8 mouse cellular contexts compared by ENCODE assay signal in genomic region chr10:42632453-42633360, GRCm38 (mm10). TPM values are rescaled to one million over a fixed set of nuclear protein-coding genes. Genes with fewer than 3 reads are reported as not detected.
DNase-seq lines count a peak whose midpoint lies in the region; ATAC-seq and TF ChIP-seq lines count a peak whose summit lies in the region.

No protein-coding gene starts in this region.

- DNase-seq in adrenal gland, postnatal 14 days, result peak; percentile 33
- DNase-seq in adrenal gland, adult 18-20 months (ENCODE audit: low spot score in 2 of 2), result no peak
- no peak for DNase-seq in CH12.LX (ENCODE audit: extremely low read depth)
- DNase-seq in forebrain, embryonic 11.5 days (ENCODE audit: low spot score), result peak; percentile 79
- no peak for DNase-seq in layer of hippocampus, adult 11-12 months (ENCODE audit: low spot score)
- DNase-seq in testis, postnatal 14 days (ENCODE audit: low spot score), result no peak

- H3K9me3 ChIP-seq in CH12.LX (replicated peaks; ENCODE audit: low read length), result no peaks in the 10 kb centered on the region
- no peaks in the 10 kb centered on the region for H3K9me3 ChIP-seq in forebrain, embryonic 11.5 days (ENCODE audit: control insufficient read depth, low read length)
- no peaks in the 10 kb centered on the region for H3K9me3 ChIP-seq in intestine, postnatal 0 days (ENCODE audit: control insufficient read depth)
- no peaks in the 10 kb centered on the region for H3K9me3 ChIP-seq in midbrain, embryonic 12.5 days

- H3K27ac ChIP-seq in CH12.LX (ENCODE audit: insufficient read depth, low read depth), result no peak overlapping the region
- H3K27ac ChIP-seq in forebrain, embryonic 11.5 days (ENCODE audit: low read depth, low read length), result peak overlapping the region; percentile 97
- H3K27ac ChIP-seq in intestine, postnatal 0 days (ENCODE audit: low read depth, low read length), result no peak overlapping the region
- peak overlapping the region; percentile 76 for H3K27ac ChIP-seq in midbrain, embryonic 12.5 days (replicated peaks)

- no peaks in the 10 kb centered on the region for H3K79me2 ChIP-seq in CH12.LX (replicated peaks; ENCODE audit: control insufficient read depth, extremely low read depth, insufficient read depth, poor library complexity, severe bottlenecking)

- TF ChIP-seq POLR2A in CH12.LX (IDR thresholded peaks at IDR 0.05; ENCODE audit: low read depth, low read length), result no peak

- no peak for TF ChIP-seq RAD21 in CH12.LX (IDR thresholded peaks at IDR 0.05; ENCODE audit: low read depth, low read length)

- no peak for TF ChIP-seq EP300 in CH12.LX (IDR thresholded peaks at IDR 0.05; ENCODE audit: low read length)

- dilution Hi-C loops in CH12.LX (cut with MboI; ENCODE audit: extremely low pct_ligation_motif_present, extremely low pct_unique_long_range_greater_than_20kb, low sequenced_read_pairs), result no loop called here

- peak; percentile 51 for ATAC-seq in forebrain, embryonic 11.5 days (replicated peaks; ENCODE audit: low FRiP score)
- ATAC-seq in intestine, postnatal 0 days, result no peak
- peak; percentile 67 for ATAC-seq in midbrain, embryonic 12.5 days (ENCODE audit: low FRiP score, low read depth)

- no peak for TF ChIP-seq CTCF in CH12.LX (conservative IDR thresholded peaks at IDR 0.05 in 1 of 2, IDR thresholded peaks at IDR 0.05 in 1 of 2; ENCODE audit: low read depth in 2 of 2, low read length in 2 of 2)
- no peak for TF ChIP-seq CTCF in intestine, postnatal 0 days (IDR thresholded peaks at IDR 0.05; ENCODE audit: low read depth)

- no peaks in the 10 kb centered on the region for H3K27me3 ChIP-seq in CH12.LX (replicated peaks)
- peaks cover 3% of the 10 kb centered on the region; the same call in 1 of the 2 replicates for H3K27me3 ChIP-seq in forebrain, embryonic 11.5 days (ENCODE audit: control insufficient read depth, insufficient read depth, low read length)
- H3K27me3 ChIP-seq in intestine, postnatal 0 days (replicated peaks; ENCODE audit: control insufficient read depth, insufficient read depth, low read length), result peaks cover 100% of the 10 kb centered on the region
- H3K27me3 ChIP-seq in midbrain, embryonic 12.5 days, result peaks cover 93% of the 10 kb centered on the region

- H3K9ac ChIP-seq in CH12.LX (ENCODE audit: insufficient read depth, low read depth), result no peak overlapping the region
- H3K9ac ChIP-seq in forebrain, embryonic 11.5 days (ENCODE audit: low read length), result peak overlapping the region; percentile 65
- H3K9ac ChIP-seq in intestine, postnatal 0 days (ENCODE audit: low read depth, low read length), result no peak overlapping the region
- 0 out of 2 replicates have a peak overlapping the region, but pooled peaks have one; percentile 35 for H3K9ac ChIP-seq in midbrain, embryonic 12.5 days (replicated peaks)

- no peaks in the 10 kb centered on the region for H3K36me3 ChIP-seq in CH12.LX (replicated peaks in 1 of 2; ENCODE audit: control insufficient read depth in 1 of 2, insufficient read depth in 1 of 2, low read length in 1 of 2)
- no peaks in the 10 kb centered on the region for H3K36me3 ChIP-seq in forebrain, embryonic 11.5 days (ENCODE audit: control insufficient read depth, insufficient read depth, low read length)
- H3K36me3 ChIP-seq in intestine, postnatal 0 days (ENCODE audit: control insufficient read depth, insufficient read depth), result no peaks in the 10 kb centered on the region
- no peaks in the 10 kb centered on the region for H3K36me3 ChIP-seq in midbrain, embryonic 12.5 days

- peak overlapping the region; percentile 10; the same call in 1 of the 2 replicates for H3K4me2 ChIP-seq in CH12.LX (ENCODE audit: insufficient read depth, low read depth, poor library complexity, severe bottlenecking)
- peak overlapping the region; percentile 79 for H3K4me2 ChIP-seq in forebrain, embryonic 11.5 days (ENCODE audit: low read depth, low read length, severe bottlenecking)
- peak overlapping the region; percentile 73 for H3K4me2 ChIP-seq in intestine, postnatal 0 days (replicated peaks; ENCODE audit: low read depth)
- peak overlapping the region; percentile 52 for H3K4me2 ChIP-seq in midbrain, embryonic 12.5 days (replicated peaks)

- in situ Hi-C loops in CH12.LX (cut with MboI; ENCODE audit: low pct_ligation_motif_present, low pct_unique_long_range_greater_than_20kb, low sequenced_read_pairs), result loop anchor here (10.0 kb wide), 1 partner anchor 328 kb away; no protein-coding TSS in a partner anchor

- under 1% methylated on average over 39 of the region's 39 CpGs for WGBS in forebrain, embryonic 11.5 days
- WGBS in intestine, postnatal 0 days, result 2% methylated on average over 39 of the region's 39 CpGs
- WGBS in midbrain, embryonic 12.5 days, result under 1% methylated on average over 38 of the region's 39 CpGs

- H3K4me1 ChIP-seq in CH12.LX (ENCODE audit: control insufficient read depth in 1 of 2, insufficient read depth in 2 of 2), result peaks cover 4 to 7% of the 10 kb centered on the region in 2 experiments; a peak in 1 of 4 replicates
- H3K4me1 ChIP-seq in forebrain, embryonic 11.5 days (replicated peaks; ENCODE audit: control insufficient read depth, insufficient read depth, low read length), result peaks cover 49% of the 10 kb centered on the region
- peaks cover 14% of the 10 kb centered on the region; the same call in 1 of the 2 replicates for H3K4me1 ChIP-seq in intestine, postnatal 0 days (replicated peaks; ENCODE audit: control insufficient read depth, insufficient read depth, low read length)
- H3K4me1 ChIP-seq in midbrain, embryonic 12.5 days, result peaks cover 73% of the 10 kb centered on the region

- H3K4me3 ChIP-seq in CH12.LX (replicated peaks in 1 of 3; ENCODE audit: low read depth in 2 of 3, low read length in 2 of 3, poor library complexity in 1 of 3), result peak overlapping the region in 1 of 3 experiments; percentile 32
- H3K4me3 ChIP-seq in forebrain, embryonic 11.5 days (ENCODE audit: low read depth, low read length), result peak overlapping the region; percentile 26
- peak overlapping the region; percentile 47 for H3K4me3 ChIP-seq in intestine, postnatal 0 days (ENCODE audit: low read depth, low read length)
- H3K4me3 ChIP-seq in midbrain, embryonic 12.5 days, result peak overlapping the region; percentile 33

TF ChIP-seq in CH12.LX, 34 proteins besides CTCF, POLR2A, EP300 and RAD21:
- TF ChIP-seq ZC3H11A (IDR thresholded peaks at IDR 0.05; ENCODE audit: low read depth, low read length) (no peak), PAX5 (IDR thresholded peaks at IDR 0.05; ENCODE audit: low read length) (no peak), ZNF384 (IDR thresholded peaks at IDR 0.05; ENCODE audit: low read depth, low read length) (no peak), TBP (conservative IDR thresholded peaks at IDR 0.05; ENCODE audit: low read depth, low read length) (no peak), UBTF (IDR thresholded peaks at IDR 0.05; ENCODE audit: low read depth, low read length) (no peak), MAZ (IDR thresholded peaks at IDR 0.05; ENCODE audit: low read depth, low read length) (no peak), IRF4 (IDR thresholded peaks at IDR 0.05; ENCODE audit: low read depth, low read length) (no peak), JUN (IDR thresholded peaks at IDR 0.05; ENCODE audit: insufficient read depth, low read depth, low read length) (no peak)

RNA-seq across cellular contexts. Expression of gene Ostm1, which starts 49.1 kb away (rescaled TPM):
- 20.4 and 25.2 TPM in 2 replicates for total RNA-seq in adrenal gland, postnatal 14 days (2021)
- total RNA-seq in adrenal gland, adult 18-20 months (2021), result 10 to 100 TPM; 23.4 to 25.8 TPM
- total RNA-seq in CH12.LX (2012; rRNA removed) (19.4 TPM in 2 replicates), CH12.LX (2014; rRNA removed) (30.2 and 31.8 TPM in 2 replicates)
- 17.3 and 19.4 TPM in 2 replicates for polyA plus RNA-seq in CH12.LX (2012; ENCODE audit: insufficient read length, low read depth)
- polyA plus RNA-seq in forebrain, embryonic 11.5 days (2014; fragmentation: Nextera tagmentation; extraction: Ambion mirVana), result 54.6 and 59.0 TPM in 2 replicates
- 25.4 and 29.1 TPM in 2 replicates for polyA plus RNA-seq in intestine, postnatal 0 days (2015; fragmentation: Nextera tagmentation; extraction: Ambion mirVana)
- 35.4 and 40.1 TPM in 2 replicates for polyA plus RNA-seq in midbrain, embryonic 12.5 days (2016; fragmentation: Nextera tagmentation; extraction: Ambion mirVana)

RNA-seq across cellular contexts. Expression of gene Nr2e1, which starts 49.3 kb away (rescaled TPM):
- total RNA-seq in adrenal gland, postnatal 14 days (2021), result not detected in 2 replicates
- total RNA-seq in adrenal gland, adult 18-20 months (2021), result not detected
- not detected in 2 replicates for total RNA-seq in CH12.LX (2012; rRNA removed)
- not detected in 2 replicates for total RNA-seq in CH12.LX (2014; rRNA removed)
- not detected in 2 replicates for polyA plus RNA-seq in CH12.LX (2012; ENCODE audit: insufficient read length, low read depth)
- polyA plus RNA-seq in forebrain, embryonic 11.5 days (2014; fragmentation: Nextera tagmentation; extraction: Ambion mirVana), result 117 and 119 TPM in 2 replicates
- polyA plus RNA-seq in intestine, postnatal 0 days (2015; fragmentation: Nextera tagmentation; extraction: Ambion mirVana), result not detected in 2 replicates
- polyA plus RNA-seq in midbrain, embryonic 12.5 days (2016; fragmentation: Nextera tagmentation; extraction: Ambion mirVana), result 35.2 and 46.5 TPM in 2 replicates

Comparison
In these comparisons a context has a peak if more than half of its experiments do, and no peak if none do; other contexts are left out.
1. DNase-seq: peak in adrenal gland, postnatal 14 days (single experiment) and forebrain, embryonic 11.5 days (single experiment); none in adrenal gland, adult 18-20 months (0 of 2), CH12.LX (single experiment), layer of hippocampus, adult 11-12 months (single experiment) and testis, postnatal 14 days (single experiment).
2. H3K27ac ChIP-seq: peak in forebrain, embryonic 11.5 days (single experiment) and midbrain, embryonic 12.5 days (single experiment); none in CH12.LX (single experiment) and intestine, postnatal 0 days (single experiment).
3. H3K4me2 ChIP-seq: peak in every context shown above with its lines; median percentile 79 in forebrain, embryonic 11.5 days; 73 in intestine, postnatal 0 days; 52 in midbrain, embryonic 12.5 days; 10 in CH12.LX.
4. H3K9ac ChIP-seq: peak in forebrain, embryonic 11.5 days (single experiment) and midbrain, embryonic 12.5 days (single experiment); none in CH12.LX (single experiment) and intestine, postnatal 0 days (single experiment).
5. RNA of gene Nr2e1, which starts 49.3 kb away (polyA plus RNA-seq): 117 to 119 TPM in forebrain, embryonic 11.5 days and 35.2 to 46.5 TPM in midbrain, embryonic 12.5 days; not detected in intestine, postnatal 0 days and not detected in CH12.LX; every median in the first group is over 10 times any median in the second.